Mouse (Mus musculus) liver, postnatal 0 days (tissue): ENCODE results near the gene Lck. TPM values are rescaled to one million over a fixed set of nuclear protein-coding genes. Genes with fewer than 3 reads are reported as not detected.

ENCODE experiments used
- ATAC-seq: fragments of 200-750 bp; cut with Nextera tagmentation; 2 replicates; pipeline ENCODE4 v1.8.0; 2017; ENCODE audit warnings: mild to moderate bottlenecking, moderate library complexity
- DNase-seq: peaks from one replicate; pipeline ENCODE4 v3.0.0-alpha.2; 2016
- H3K27ac ChIP-seq: fragments of 300-500 bp; sonication (generic); 2 replicates; pipeline ENCODE4 v1.5.1; 2014; ENCODE audit warnings: antibody characterized with exemption, moderate library complexity, mild to moderate bottlenecking, low read depth
- H3K27me3 ChIP-seq: fragments of 300-500 bp; sonication (generic); 2 replicates; pipeline ENCODE4 v1.6.1; 2014; ENCODE audit warnings: low read length, control low read depth, mixed read lengths; ENCODE audit not compliant: insufficient read depth
- H3K36me3 ChIP-seq: fragments of 300-500 bp; sonication (generic); replicated peaks from 2 replicates; pipeline ENCODE4 v1.6.1; 2014; ENCODE audit warnings: mild to moderate bottlenecking, control low read depth, low read length, moderate library complexity, mixed read lengths; ENCODE audit not compliant: insufficient read depth
- H3K4me1 ChIP-seq: fragments of 300-500 bp; sonication (generic); 2 replicates; pipeline ENCODE4 v1.6.1; 2014; ENCODE audit warnings: antibody characterized with exemption, mild to moderate bottlenecking, control low read depth; ENCODE audit not compliant: insufficient read depth
- H3K4me2 ChIP-seq: fragments of 300-500 bp; sonication (generic); 2 replicates; pipeline ENCODE4 v1.6.1; 2014; ENCODE audit warnings: low read depth, mild to moderate bottlenecking, low read length, moderate library complexity, mixed read lengths
- H3K4me3 ChIP-seq: fragments of 300-500 bp; sonication (generic); 2 replicates; pipeline ENCODE4 v1.5.1; 2014; ENCODE audit warnings: low read depth, low read length
- H3K9ac ChIP-seq: fragments of 300-500 bp; sonication (generic); replicated peaks from 2 replicates; pipeline ENCODE4 v1.6.1; 2014; ENCODE audit warnings: mild to moderate bottlenecking, moderate library complexity
- H3K9me3 ChIP-seq: fragments of 300-500 bp; sonication (generic); 2 replicates; pipeline ENCODE4 v1.6.1; 2016; ENCODE audit warnings: mild to moderate bottlenecking, control low read depth, low read length, mixed read lengths
- CTCF ChIP-seq: sonication (generic); IDR thresholded peaks from 2 replicates; pipeline ENCODE4 v1.5.1; 2016; ENCODE audit warnings: antibody characterized with exemption, low read depth
- EP300 ChIP-seq: IDR thresholded peaks from 2 replicates; pipeline ENCODE4 v1.6.1; 2016; ENCODE audit warnings: antibody characterized with exemption, low read depth, mild to moderate bottlenecking
- WGBS: fragments of 180-500 bp; shearing (Covaris S2); extraction: QIAGEN DNeasy Blood & Tissue Kit; methylation state at CpG from one replicate; pipeline ENCODE4 v1.1.7; 2014; ENCODE audit not compliant: insufficient replicate concordance; 5-methylcytosine and 5-hydroxymethylcytosine counted together
- polyA plus RNA-seq: library from polyadenylated mRNA; unstranded; fragments of >200 nt; fragmentation: Nextera tagmentation; extraction: Ambion mirVana; gene quantifications from 2 replicates; pipeline ENCODE4 v1.2.1, GENCODE M21; 2015

Lck gene
- polyA plus RNA-seq = 3.3 and 3.4 TPM in 2 replicates

DNA sequence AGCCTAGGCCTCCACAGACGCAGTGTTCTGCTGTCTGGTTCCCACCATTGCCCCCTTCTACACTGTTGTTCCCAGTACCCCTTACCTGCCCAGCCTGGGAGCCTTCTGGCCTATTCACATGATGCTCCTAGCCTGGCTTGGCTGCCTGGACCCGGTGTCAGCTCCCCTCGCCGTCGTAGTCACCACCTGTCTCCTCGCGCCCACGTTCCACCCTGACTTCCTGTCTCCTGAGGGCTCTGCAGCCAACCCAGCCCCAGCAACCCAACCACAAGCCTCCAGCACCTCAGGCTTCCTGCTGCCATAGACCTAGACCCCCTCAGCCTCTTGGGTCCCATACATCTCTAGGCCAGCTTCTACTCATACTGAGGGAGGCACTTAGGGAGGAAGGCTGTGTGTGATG lies at the start of gene Lck:
Lck (minus strand) TSS at position 212 of the 400 bp plus-strand sequence.
- Histone ChIP-seq H3K4me2 (no peak within 1 kb of the TSS), H3K9me3 (no peaks in the 10 kb centered on the region), H3K27ac (peak within 1 kb of the TSS; percentile 51; the same call in 1 of the 2 replicates), H3K4me3 (no peak within 1 kb of the TSS), H3K4me1 (peaks cover 3% of the 10 kb centered on the region; the same call in 1 of the 2 replicates), H3K9ac (no peak within 1 kb of the TSS), H3K36me3 (no peaks in the 10 kb centered on the region), H3K27me3 (no peaks in the 10 kb centered on the region)
- ATAC-seq = no peak
- WGBS = 57% methylated on average over 8 of the region's 8 CpGs
- DNase-seq = no peak
- no peak for TF ChIP-seq EP300
- no peak for TF ChIP-seq CTCF

DNA sequence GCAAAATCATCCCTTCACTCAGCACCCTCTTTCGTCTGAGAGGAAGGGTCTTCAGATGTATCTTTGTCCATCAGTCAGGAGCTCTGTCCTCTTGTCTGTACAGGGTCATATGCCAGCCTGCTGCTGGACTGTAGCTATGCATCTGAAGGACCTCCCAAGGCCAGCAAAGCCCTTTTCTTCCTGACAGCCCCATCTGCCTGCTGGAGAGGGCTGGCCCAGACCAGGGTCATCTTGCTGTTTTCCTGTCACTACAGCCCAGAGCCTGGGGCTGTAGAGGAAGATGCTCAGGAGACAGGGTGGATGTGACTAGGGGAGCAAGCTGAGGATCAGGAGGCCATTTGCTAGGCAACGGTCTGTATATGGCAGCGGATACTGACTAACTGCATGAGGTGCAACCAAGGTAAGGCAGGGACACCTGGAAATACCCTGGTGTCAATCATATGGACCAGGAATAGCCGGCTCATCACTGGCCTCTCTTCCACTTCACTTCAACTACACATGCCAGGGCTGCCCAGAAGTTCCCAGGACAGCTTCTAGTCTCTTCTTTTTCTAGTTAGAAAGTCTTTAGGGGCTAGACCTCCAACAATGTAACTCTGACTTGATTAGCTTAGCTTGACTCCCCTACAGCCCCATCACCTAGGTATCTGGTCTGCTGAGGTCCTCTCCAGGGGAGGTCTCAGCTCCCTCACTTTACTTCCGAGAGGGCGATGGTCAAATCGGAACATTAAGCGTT lies 49.5 kb upstream of the Lck start:
- WGBS = 24% methylated on average over 8 of the region's 8 CpGs
- DNase-seq (no peak), ATAC-seq (no peak)
- no peaks in the 10 kb centered on the region for H3K27me3 ChIP-seq
- H3K4me1 ChIP-seq = peaks cover 33% of the 10 kb centered on the region
- peaks cover 16% of the 10 kb centered on the region for H3K36me3 ChIP-seq
- H3K4me3 ChIP-seq = peak overlapping the region; percentile 66
- peak overlapping the region; percentile 93 for H3K4me2 ChIP-seq
- TF ChIP-seq CTCF = no peak
- TF ChIP-seq EP300 = no peak
- peak overlapping the region; percentile 94 for H3K27ac ChIP-seq
- peak overlapping the region; percentile 84 for H3K9ac ChIP-seq
- H3K9me3 ChIP-seq = no peaks in the 10 kb centered on the region

DNA sequence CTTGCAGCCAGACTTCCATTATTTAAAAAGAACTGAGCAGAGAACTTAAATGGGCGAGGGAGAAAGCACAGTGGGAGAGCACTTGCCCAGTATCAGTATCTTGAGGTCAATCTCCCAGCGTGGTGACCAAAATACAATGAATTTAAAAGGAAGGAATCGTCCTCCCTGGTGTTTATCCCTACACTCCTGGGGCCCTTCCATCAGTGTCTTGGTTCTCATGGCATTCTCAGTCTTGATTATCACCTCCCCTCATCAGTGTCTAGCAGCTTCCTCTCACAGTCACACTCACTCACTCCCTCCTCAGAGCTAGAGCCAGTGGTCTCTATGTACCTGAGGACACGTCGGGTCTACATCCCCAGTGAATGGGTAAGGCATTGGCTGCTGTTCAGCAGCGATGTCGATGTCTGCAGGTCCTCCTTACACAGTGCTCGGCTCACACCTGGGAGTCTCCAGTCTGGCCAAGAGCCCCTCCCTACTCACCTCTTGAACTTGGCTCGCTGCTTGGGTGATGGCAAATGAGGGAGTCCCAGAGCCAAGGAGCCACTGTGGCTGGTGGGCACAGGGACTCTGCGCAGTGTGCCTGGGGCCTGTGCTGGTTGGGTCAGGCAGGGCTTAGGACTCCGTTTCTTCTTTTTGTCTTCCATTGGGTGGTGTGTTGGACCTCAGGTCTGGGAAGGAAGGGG lies 48.8 kb upstream of the Lck start:
- TF ChIP-seq CTCF (no peak), EP300 (no peak)
- Histone ChIP-seq H3K4me3 (0 out of 2 replicates have a peak overlapping the region, but pooled peaks have one; percentile 66), H3K4me1 (peaks cover 34% of the 10 kb centered on the region), H3K27me3 (no peaks in the 10 kb centered on the region), H3K4me2 (peak overlapping the region; percentile 93; the same call in 1 of the 2 replicates), H3K9ac (no peak overlapping the region), H3K36me3 (0 out of 2 replicates have a peak, but pooled peaks cover 10% of the 10 kb centered on the region), H3K27ac (no peak overlapping the region), H3K9me3 (no peaks in the 10 kb centered on the region)
- no peak for DNase-seq
- WGBS = 85% methylated on average over 11 of the region's 11 CpGs
- ATAC-seq = no peak

DNA sequence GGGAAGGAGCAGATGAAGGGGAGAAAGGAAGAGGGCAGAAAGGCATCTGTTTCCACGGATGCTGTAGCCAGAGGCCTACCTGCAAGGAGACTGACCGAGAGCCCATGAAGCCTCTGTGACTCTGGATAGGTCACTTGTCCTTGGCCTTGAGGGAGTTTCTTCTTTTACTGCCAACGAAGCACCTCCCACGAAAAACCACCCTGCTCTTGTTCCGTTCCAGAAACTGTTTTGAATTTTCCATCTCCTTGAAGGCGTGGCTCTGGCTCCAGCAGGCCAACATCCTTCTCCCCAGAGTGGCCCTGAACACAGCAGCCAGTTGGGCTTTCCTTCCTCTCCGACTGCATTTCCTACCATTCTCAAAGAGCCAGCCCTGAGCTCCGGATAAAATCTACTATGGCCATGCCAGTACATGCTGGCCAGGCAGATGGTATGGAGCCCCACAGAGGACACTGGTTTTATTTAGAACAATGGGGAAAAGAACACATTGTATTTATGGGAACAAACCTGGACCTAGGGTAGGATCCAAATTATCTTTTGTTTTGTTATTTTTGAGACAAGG lies 47.9 kb upstream of the Lck start:
- TF ChIP-seq EP300 = no peak
- no peak for TF ChIP-seq CTCF
- H3K4me2 ChIP-seq = no peak overlapping the region
- DNase-seq = no peak
- H3K36me3 ChIP-seq = peaks cover 2% of the 10 kb centered on the region; the same call in 1 of the 2 replicates
- H3K9me3 ChIP-seq = no peaks in the 10 kb centered on the region
- ATAC-seq = no peak
- no peaks in the 10 kb centered on the region for H3K27me3 ChIP-seq
- WGBS = 76% methylated on average over 8 of the region's 8 CpGs
- no peak overlapping the region for H3K27ac ChIP-seq
- no peak overlapping the region for H3K9ac ChIP-seq
- H3K4me1 ChIP-seq = peaks cover 34% of the 10 kb centered on the region
- H3K4me3 ChIP-seq = no peak overlapping the region

DNA sequence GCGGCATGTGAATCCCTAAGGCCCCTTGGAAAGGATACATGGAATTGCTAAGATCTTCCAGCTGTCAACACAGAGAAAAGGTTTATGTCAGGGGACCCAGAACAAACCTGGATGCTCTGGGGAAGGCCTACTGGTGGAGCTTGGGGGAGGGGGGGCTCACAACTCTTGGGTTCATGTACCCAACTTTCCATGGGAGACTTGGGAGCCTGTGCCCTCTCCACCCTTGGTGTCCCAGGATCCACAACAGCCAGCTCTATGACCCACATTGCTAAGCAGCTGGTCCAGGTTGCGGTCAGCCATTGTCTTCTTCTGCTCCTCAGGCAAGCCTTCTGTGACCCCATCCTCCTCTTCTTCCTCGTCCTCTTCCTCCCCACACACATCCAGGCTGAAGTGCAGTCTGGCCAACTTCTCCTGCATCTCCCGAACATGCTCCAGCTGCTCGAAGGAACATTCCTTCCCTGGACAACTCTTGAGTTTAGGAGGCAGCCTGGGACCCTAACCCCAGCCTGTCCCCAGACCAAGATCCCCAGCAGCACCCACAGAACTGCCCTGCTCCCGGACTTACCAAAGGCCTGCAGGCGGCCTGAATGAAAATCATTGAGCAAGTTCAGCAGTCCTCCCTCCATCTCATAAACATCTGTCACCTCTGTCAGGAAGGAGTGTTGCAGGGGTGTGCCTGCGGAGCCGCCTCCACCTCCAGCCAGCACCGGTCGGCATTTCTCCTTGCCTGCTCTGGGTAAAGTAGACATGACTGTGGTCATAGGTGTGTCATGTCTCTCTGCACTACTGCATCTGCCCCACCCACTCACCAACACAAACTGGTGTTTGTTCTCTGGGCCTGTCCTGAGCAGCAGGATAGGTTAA lies 47.2 kb upstream of the Lck start:
- Histone ChIP-seq H3K4me1 (peaks cover 32% of the 10 kb centered on the region), H3K4me3 (no peak overlapping the region), H3K9ac (no peak overlapping the region), H3K36me3 (peaks cover 2% of the 10 kb centered on the region; the same call in 1 of the 2 replicates), H3K27me3 (no peaks in the 10 kb centered on the region), H3K27ac (peak overlapping the region; percentile 11; the same call in 1 of the 2 replicates), H3K4me2 (no peak overlapping the region), H3K9me3 (no peaks in the 10 kb centered on the region)
- peak; percentile 12 for DNase-seq
- ATAC-seq = no peak
- WGBS = 85% methylated on average over 11 of the region's 11 CpGs
- no peak for TF ChIP-seq EP300
- no peak for TF ChIP-seq CTCF
